Mouse (Mus musculus) ES-E14 (cell line): ENCODE measurements at regions not wholly inside any gene's neighbourhood (a gene's known extent, or its start where the extent isn't known, plus 50 kb on each side); places are given as distances from the start of the nearest gene placed in this dataset.

ENCODE experiments used
- CHD2 ChIP-seq: IDR thresholded peaks from 2 replicates; pipeline ENCODE4 v1.6.1; 2014; ENCODE audit warnings: mild to moderate bottlenecking, low read depth, low read length, inconsistent platforms
- HCFC1 ChIP-seq: IDR thresholded peaks from 2 replicates; pipeline ENCODE4 v1.6.1; 2012; ENCODE audit warnings: low read length, inconsistent platforms, borderline replicate concordance; ENCODE audit not compliant: insufficient read depth
- MAFK ChIP-seq: IDR thresholded peaks from 2 replicates; pipeline ENCODE4 v1.6.1; 2014; ENCODE audit warnings: mild to moderate bottlenecking, low read depth, low read length, inconsistent platforms; ENCODE audit not compliant: insufficient read depth
- ZC3H11A ChIP-seq: IDR thresholded peaks from 2 replicates; pipeline ENCODE4 v1.6.1; 2012; ENCODE audit warnings: low read depth, mild to moderate bottlenecking, inconsistent platforms, low read length, borderline replicate concordance

- TF ChIP-seq HCFC1: no peak
- no peak for TF ChIP-seq MAFK
- no peak for TF ChIP-seq CHD2
- no peak for TF ChIP-seq ZC3H11A
Observed at GRCm38 (mm10) chr12:31157453-31157852, 83.1 kb upstream of the Gm6993 start.
